In the genomic region with DNA sequence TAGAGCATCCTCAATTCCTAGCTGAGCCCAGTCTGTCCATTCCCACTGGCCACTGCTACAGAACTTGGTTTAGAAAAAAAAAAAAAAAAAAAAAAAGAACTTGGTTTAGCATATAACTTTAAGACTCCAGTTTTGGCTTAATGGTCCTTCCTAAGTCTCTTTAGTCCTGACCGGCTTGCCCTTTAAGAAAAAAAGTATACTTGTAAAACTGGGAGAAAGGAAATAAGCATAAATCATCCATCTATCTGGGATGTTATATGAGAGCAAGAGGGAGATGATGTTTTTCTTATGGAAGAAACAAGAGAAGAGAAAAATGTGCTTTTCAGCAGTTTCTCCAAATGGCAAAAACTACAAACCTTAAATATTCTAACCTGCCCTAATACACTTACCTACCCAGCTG, we compare ENCODE assay signal across 18 mouse cellular contexts.
"Had no signal": no experiment of that assay in that cellular context is flagged by ENCODE, and none has a peak within 500 bp of the region (broad histone marks: within the 10 kb centered on the region; RNA-seq: fewer than 3 reads in every experiment).

No protein-coding gene starts in this region.

- H3K9ac ChIP-seq: midbrain, embryonic 12.5 days; neural tube, embryonic 13.5 days; neural tube, embryonic 15.5 days had no signal

- H3K4me3 ChIP-seq: midbrain, embryonic 10.5 days; midbrain, embryonic 12.5 days; myocyte; neural tube, embryonic 13.5 days; neural tube, embryonic 15.5 days had no signal

- H3K36me3 ChIP-seq: midbrain, embryonic 10.5 days; midbrain, embryonic 12.5 days; neural tube, embryonic 13.5 days; neural tube, embryonic 15.5 days had no signal

- H3K27ac ChIP-seq: midbrain, embryonic 10.5 days; midbrain, embryonic 12.5 days; neural tube, embryonic 13.5 days; neural tube, embryonic 15.5 days had no signal

- H3K9me3 ChIP-seq: midbrain, embryonic 10.5 days; midbrain, embryonic 12.5 days; neural tube, embryonic 13.5 days; neural tube, embryonic 15.5 days had no signal

- H3K27me3 ChIP-seq: midbrain, embryonic 12.5 days; neural tube, embryonic 13.5 days; neural tube, embryonic 15.5 days had no signal

- ATAC-seq: midbrain, embryonic 16.5 days had no signal

- H3K4me2 ChIP-seq: midbrain, embryonic 12.5 days; neural tube, embryonic 13.5 days; neural tube, embryonic 15.5 days had no signal

- DNase-seq: lung, adult 2 months; lung, postnatal 10 days; lung, postnatal 4 days; midbrain, embryonic 14.5 days; retina, postnatal 1 day; right cerebral cortex, adult 18-20 months; right cerebral cortex, postnatal 25 days; right cerebral cortex, postnatal 4 days; spleen, adult 18-20 months; thymus, adult 18-20 months; thymus, postnatal 14 days; thymus, postnatal 36 days had no signal

- H3K4me1 ChIP-seq: midbrain, embryonic 10.5 days; midbrain, embryonic 12.5 days; neural tube, embryonic 13.5 days; neural tube, embryonic 15.5 days had no signal
